Mouse (Mus musculus) embryonic fibroblast, embryonic 13.5 days (primary cell): Measurements from ENCODE around the gene Zfp366.

Source experiments
- CTCF ChIP-seq: IDR thresholded peaks from 2 replicates; pipeline ENCODE4 v1.5.1; 2011; ENCODE audit warnings: mild to moderate bottlenecking, control low read depth, low read length, moderate library complexity, borderline replicate concordance; ENCODE audit not compliant: insufficient read depth
- POLR2A ChIP-seq: IDR thresholded peaks from 2 replicates; pipeline ENCODE4 v1.6.1; 2011; ENCODE audit warnings: low read depth, mild to moderate bottlenecking, control low read depth, low read length, moderate library complexity

GRCm38 (mm10) chr13:99239161-99239530 is 54.5 kb downstream of the Zfp366 start:
- TF ChIP-seq CTCF (no peak), POLR2A (no peak)
